Mouse (Mus musculus) forebrain, embryonic 11.5 days (tissue): ENCODE data around the gene Med23. TPM values are rescaled to one million over a fixed set of nuclear protein-coding genes. Genes with fewer than 3 reads are reported as not detected.

Experiments
- ATAC-seq: fragments of 200-750 bp; cut with Nextera tagmentation; replicated peaks from 2 replicates; pipeline ENCODE4 v1.8.0; 2017; ENCODE audit warnings: moderate TSS enrichment; ENCODE audit not compliant: low FRiP score
- DNase-seq: peaks from one replicate; pipeline ENCODE4 v3.0.0-alpha.2; 2017; ENCODE audit warnings: low spot score
- H3K27ac ChIP-seq: fragments of 300-500 bp; sonication (generic); 2 replicates; pipeline ENCODE4 v1.5.1; 2014; ENCODE audit warnings: low read depth, low read length
- H3K27me3 ChIP-seq: fragments of 300-500 bp; sonication (generic); 2 replicates; pipeline ENCODE4 v1.6.1; 2014; ENCODE audit warnings: mild to moderate bottlenecking, low read length, mixed read lengths; ENCODE audit not compliant: control insufficient read depth, insufficient read depth
- H3K36me3 ChIP-seq: fragments of 300-500 bp; sonication (generic); 2 replicates; pipeline ENCODE4 v1.6.1; 2014; ENCODE audit warnings: mild to moderate bottlenecking, low read length, moderate library complexity, mixed read lengths; ENCODE audit not compliant: control insufficient read depth, insufficient read depth
- H3K4me1 ChIP-seq: fragments of 300-500 bp; sonication (generic); replicated peaks from 2 replicates; pipeline ENCODE4 v1.6.1; 2014; ENCODE audit warnings: low read length, mixed read lengths; ENCODE audit not compliant: control insufficient read depth, insufficient read depth
- H3K4me2 ChIP-seq: fragments of 300-500 bp; sonication (generic); 2 replicates; pipeline ENCODE4 v1.6.1; 2014; ENCODE audit warnings: low read depth, mild to moderate bottlenecking, low read length, moderate library complexity, mixed read lengths; ENCODE audit not compliant: severe bottlenecking
- H3K4me3 ChIP-seq: fragments of 300-500 bp; sonication (generic); 2 replicates; pipeline ENCODE4 v1.5.1; 2014; ENCODE audit warnings: low read depth, low read length
- H3K9ac ChIP-seq: fragments of 300-500 bp; sonication (generic); 2 replicates; pipeline ENCODE4 v1.6.1; 2014; ENCODE audit warnings: low read length
- H3K9me3 ChIP-seq: fragments of 300-500 bp; sonication (generic); 2 replicates; pipeline ENCODE4 v1.6.1; 2016; ENCODE audit warnings: low read length, mixed read lengths; ENCODE audit not compliant: control insufficient read depth
- WGBS: fragments of 180-500 bp; shearing (Covaris S2); extraction: QIAGEN DNeasy Blood & Tissue Kit; methylation state at CpG from one replicate; pipeline ENCODE4 v1.1.7; 2014; 5-methylcytosine and 5-hydroxymethylcytosine counted together
- polyA plus RNA-seq: library from polyadenylated mRNA; unstranded; fragments of >200 nt; fragmentation: Nextera tagmentation; extraction: Ambion mirVana; gene quantifications from 2 replicates; pipeline ENCODE4 v1.2.1, GENCODE M21; 2014

Med23 gene
- polyA plus RNA-seq, 1 experiment from 2014 or later: 33.4 TPM

DNA sequence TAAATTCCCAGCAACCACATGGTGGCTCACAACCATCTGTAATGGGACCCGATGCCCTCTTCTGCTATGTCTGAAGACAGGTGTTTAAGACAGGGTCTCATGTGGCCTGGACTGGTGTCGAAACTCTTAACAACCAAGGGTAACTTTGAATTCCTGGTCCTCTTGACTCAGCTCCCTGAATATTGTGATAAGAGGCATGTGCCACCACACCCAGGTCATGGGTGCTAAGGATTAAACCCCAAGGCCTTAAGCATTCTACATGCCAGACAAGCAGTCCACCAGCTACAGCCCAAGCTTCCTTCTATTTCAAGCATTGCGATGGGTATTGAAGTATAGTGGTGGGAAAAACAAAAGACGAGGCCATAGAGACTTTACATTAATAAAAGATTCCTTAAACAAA, 41.6 kb upstream of the Med23 start:
- H3K9ac ChIP-seq: no peak overlapping the region
- no peaks in the 10 kb centered on the region for H3K9me3 ChIP-seq
- DNase-seq: no peak
- no peak overlapping the region for H3K27ac ChIP-seq
- WGBS: 92% methylated on average over 4 of the region's 4 CpGs
- no peaks in the 10 kb centered on the region for H3K27me3 ChIP-seq
- H3K4me3 ChIP-seq: no peak overlapping the region
- no peak for ATAC-seq
- H3K4me2 ChIP-seq: no peak overlapping the region
- no peaks in the 10 kb centered on the region for H3K4me1 ChIP-seq
- no peaks in the 10 kb centered on the region for H3K36me3 ChIP-seq

DNA sequence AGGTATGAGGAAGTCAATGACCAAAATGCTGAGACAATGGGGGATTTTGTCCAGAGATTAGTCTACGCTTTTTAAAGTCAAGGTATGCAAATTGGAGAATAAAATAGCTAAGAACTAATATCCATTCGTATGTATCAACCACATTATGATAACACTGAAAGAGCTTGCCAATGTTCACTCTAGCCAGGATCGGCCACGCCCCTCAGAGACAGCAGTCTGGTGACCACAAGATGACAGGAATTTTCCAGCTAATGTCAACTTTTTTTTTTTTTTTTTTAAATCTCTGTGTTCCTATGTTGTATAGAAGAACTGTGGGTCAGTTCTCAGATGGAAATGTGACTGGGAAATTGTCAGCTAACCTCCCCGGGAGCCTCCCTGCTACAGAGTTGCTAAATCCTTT, 39.3 kb upstream of the Med23 start:
- Histone ChIP-seq H3K36me3 (no peaks in the 10 kb centered on the region), H3K9me3 (no peaks in the 10 kb centered on the region), H3K4me3 (no peak overlapping the region), H3K27me3 (no peaks in the 10 kb centered on the region), H3K9ac (no peak overlapping the region), H3K27ac (no peak overlapping the region), H3K4me1 (peaks cover 5% of the 10 kb centered on the region; the same call in 1 of the 2 replicates), H3K4me2 (no peak overlapping the region)
- no peak for ATAC-seq
- DNase-seq: no peak
- WGBS: 91% methylated on average over 5 of the region's 5 CpGs

DNA sequence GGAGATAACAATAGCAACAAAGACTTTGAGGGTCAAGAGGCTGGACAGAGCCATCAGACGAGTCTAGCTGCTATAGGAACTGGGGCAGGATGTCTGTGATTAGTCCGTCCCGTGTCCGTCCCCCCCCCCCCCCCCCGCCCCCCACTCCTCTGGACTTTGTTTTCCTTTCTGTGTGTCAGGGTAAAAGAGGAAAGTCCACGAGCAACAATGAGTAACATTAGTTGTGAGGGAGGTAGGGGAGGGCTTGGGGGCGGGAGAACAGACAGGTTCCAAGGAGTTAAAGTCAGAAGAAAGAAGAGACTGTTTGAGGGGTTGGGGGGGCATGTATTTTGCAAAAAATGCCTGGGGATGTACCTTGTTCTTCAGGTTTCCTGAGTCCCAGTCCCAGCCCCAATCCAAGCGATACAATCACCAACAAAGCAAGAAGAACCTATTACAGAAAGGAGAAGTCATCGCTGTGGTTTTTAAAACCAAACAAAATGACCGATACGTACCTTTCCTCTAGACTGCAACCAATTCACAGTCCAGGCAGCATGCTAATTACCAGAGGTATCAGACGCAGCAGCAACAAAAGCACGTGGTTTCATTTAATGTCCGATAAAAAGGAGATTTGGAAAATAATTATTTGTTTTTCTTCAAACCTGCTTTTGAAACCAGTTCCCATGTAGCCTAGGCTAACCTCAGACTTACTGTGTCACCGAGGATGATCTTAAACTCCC, 38.2 kb upstream of the Med23 start:
- no peak for ATAC-seq
- peaks cover 9% of the 10 kb centered on the region for H3K4me1 ChIP-seq
- no peak overlapping the region for H3K9ac ChIP-seq
- DNase-seq: no peak
- H3K27me3 ChIP-seq: no peaks in the 10 kb centered on the region
- H3K4me3 ChIP-seq: no peak overlapping the region
- H3K9me3 ChIP-seq: no peaks in the 10 kb centered on the region
- WGBS: 68% methylated on average over 13 of the region's 15 CpGs
- H3K4me2 ChIP-seq: no peak overlapping the region
- no peak overlapping the region for H3K27ac ChIP-seq
- no peaks in the 10 kb centered on the region for H3K36me3 ChIP-seq

DNA sequence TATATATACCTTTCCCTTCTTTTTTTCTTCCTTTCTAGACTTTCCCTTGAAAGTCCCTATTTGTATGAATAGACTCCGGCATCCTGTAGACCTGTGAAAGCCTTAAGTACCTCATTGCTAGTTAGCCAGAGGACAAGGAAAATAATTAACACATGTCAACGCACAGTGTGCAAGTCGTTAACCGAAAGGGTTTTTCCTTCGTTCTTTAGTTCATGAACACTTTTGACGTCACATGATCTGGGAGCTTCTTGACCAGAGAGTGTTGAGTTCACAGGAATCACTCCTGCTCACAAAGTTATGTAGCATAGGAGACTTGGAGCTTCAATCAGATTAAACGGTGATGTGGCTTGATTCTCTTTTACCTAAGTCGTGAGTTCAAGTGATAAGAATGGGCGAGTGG, 37.5 kb upstream of the Med23 start:
- H3K4me3 ChIP-seq: no peak overlapping the region
- no peaks in the 10 kb centered on the region for H3K36me3 ChIP-seq
- H3K4me1 ChIP-seq: peaks cover 9% of the 10 kb centered on the region
- DNase-seq: no peak
- 76% methylated on average over 9 of the region's 9 CpGs for WGBS
- H3K27ac ChIP-seq: no peak overlapping the region
- no peak for ATAC-seq
- H3K9me3 ChIP-seq: no peaks in the 10 kb centered on the region
- H3K4me2 ChIP-seq: no peak overlapping the region
- no peak overlapping the region for H3K9ac ChIP-seq
- H3K27me3 ChIP-seq: no peaks in the 10 kb centered on the region

DNA sequence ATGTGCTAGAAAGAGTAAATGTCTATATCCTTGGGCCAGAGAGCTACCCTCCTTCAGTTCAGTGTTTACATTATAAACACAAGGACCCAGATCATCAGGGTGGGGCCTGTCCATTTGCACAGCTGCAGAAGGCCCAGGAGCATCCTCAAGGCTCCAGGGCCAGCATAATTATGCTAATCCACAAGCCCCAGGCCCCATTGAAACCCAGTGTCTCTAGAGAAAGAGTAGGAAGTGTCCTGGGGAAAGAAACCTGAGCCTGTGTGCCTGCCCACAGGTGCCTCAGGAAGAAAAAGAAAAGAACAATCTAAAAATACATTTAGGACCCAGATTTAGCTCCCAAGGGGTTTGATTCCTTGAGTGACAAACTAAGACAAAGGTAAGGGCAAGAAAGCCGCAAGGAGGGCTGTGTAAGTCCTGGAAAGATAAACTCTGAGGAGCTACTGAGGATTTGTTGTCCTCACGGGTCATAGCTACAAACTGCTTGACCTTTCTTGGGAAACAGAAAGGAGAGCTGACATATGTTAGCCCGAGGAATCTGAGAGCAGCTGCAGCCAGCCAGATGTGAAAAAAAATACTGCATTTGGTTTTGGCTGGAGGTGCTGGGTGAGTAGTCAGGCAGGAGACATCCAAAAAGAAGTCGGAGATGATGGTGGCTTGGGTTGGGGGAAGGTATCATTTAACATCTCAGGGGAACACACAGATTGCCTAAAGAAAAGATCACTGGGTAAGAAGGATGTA, 35.0 kb upstream of the Med23 start:
- ATAC-seq (no peak), DNase-seq (no peak)
- Histone ChIP-seq H3K27me3 (no peaks in the 10 kb centered on the region), H3K4me2 (peak overlapping the region; percentile 44; the same call in 1 of the 2 replicates), H3K4me3 (no peak overlapping the region), H3K36me3 (no peaks in the 10 kb centered on the region), H3K9me3 (no peaks in the 10 kb centered on the region), H3K27ac (no peak overlapping the region), H3K4me1 (peaks cover 9% of the 10 kb centered on the region), H3K9ac (no peak overlapping the region)
- WGBS: 2% methylated on average over 4 of the region's 4 CpGs

DNA sequence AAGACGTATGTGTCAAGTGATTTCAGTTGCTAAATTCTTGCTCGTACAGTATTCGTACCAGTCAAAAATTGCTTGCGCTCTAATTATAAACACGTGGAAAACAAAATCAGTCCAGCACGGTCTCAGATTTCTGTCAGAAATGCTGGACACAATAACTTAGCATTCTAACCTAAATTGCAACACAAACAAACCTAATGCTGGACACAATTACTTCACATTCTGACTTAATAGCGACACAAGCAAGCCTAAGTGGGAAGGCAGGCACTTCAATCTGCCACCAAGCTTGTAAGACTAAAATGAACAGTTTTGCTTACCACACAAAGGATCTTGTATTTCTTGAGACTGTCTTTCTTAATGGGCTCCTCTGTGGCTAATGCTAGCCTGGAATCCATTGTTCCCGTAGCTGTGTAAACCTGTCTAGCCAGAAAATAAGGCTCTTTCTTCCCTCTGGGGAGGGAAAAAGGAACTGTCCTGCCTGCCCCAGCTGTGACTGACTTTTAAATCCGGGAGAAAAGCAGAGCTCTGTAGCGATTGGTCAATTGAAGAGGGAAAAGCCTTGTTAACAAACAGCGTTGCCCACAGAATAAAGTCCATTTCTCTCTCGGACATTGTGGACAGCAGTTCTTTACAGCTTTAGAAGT, 34.0 kb upstream of the Med23 start:
- peaks cover 9% of the 10 kb centered on the region for H3K4me1 ChIP-seq
- ATAC-seq: peak; percentile 83
- WGBS: 8% methylated on average over 12 of the region's 12 CpGs

DNA sequence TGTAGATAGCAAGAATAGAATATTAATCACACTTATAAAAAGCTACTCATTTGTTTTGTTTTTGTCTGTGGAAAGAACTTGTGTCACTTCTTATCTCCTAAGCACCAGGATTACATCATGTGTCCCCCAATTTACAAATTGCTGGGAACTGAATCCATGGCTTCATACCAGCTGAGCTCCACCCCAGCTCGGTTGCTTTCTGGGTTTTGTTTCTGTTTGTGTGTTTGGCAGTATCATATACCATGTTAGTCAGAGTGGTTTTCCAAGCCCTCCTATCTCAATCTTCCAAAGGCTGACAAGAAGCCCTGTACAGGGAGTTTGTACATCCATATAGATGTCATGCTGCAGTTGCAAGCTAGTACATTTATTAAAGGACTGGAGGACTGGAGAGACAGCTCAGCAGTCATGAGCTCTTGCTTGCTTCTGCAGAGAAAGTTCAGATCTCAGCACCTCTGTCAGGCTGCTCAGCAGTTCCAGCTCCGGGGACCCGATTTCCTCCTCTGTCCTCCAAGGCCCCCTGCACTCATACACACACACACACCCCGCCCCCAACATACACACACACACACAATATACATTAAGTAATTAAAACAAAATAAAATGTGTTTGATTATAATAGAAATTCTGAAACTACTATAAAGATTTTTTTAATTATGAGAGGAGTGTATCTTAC, 33.3 kb upstream of the Med23 start:
- peak; percentile 43; the same call in 1 of the 2 replicates for ATAC-seq
- no peak for DNase-seq
- Histone ChIP-seq H3K9ac (no peak overlapping the region), H3K27ac (no peak overlapping the region), H3K4me1 (peaks cover 9% of the 10 kb centered on the region), H3K36me3 (no peaks in the 10 kb centered on the region), H3K4me3 (no peak overlapping the region), H3K4me2 (no peak overlapping the region), H3K9me3 (no peaks in the 10 kb centered on the region), H3K27me3 (no peaks in the 10 kb centered on the region)
- WGBS: 55% methylated on average over 4 of the region's 4 CpGs

More for the DNA sequence above, 34.0 kb upstream of the Med23 start:
- Histone ChIP-seq H3K9ac (peak overlapping the region; percentile 52), H3K9me3 (no peaks in the 10 kb centered on the region), H3K36me3 (no peaks in the 10 kb centered on the region), H3K27ac (no peak overlapping the region), H3K4me3 (peak overlapping the region; percentile 7; the same call in 1 of the 2 replicates), H3K27me3 (no peaks in the 10 kb centered on the region), H3K4me2 (peak overlapping the region; percentile 44; the same call in 1 of the 2 replicates)
- DNase-seq: peak; percentile 54

DNA sequence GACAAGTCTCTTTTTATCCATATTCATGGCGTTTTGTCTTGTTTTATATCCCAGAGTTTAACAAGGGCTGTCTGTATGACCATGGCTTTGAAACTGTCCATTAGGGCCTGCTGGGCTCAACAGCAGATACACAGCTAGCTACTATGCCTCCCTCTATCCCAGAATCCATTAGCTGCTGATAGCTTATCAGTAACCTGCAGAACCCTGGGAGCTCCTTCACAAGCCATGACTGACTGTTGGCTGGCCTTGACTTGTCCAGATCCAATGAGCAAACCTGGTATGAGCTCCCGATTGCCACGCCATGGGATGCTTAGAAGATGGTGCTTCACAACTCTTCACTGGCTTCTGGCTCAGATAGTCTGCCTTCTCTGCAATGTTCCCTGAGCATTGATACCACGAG, 29.0 kb upstream of the Med23 start:
- Histone ChIP-seq H3K4me3 (no peak overlapping the region), H3K27me3 (no peaks in the 10 kb centered on the region), H3K36me3 (no peaks in the 10 kb centered on the region), H3K4me1 (peaks cover 3% of the 10 kb centered on the region), H3K9me3 (no peaks in the 10 kb centered on the region; the same call in 1 of the 2 replicates), H3K4me2 (no peak overlapping the region), H3K27ac (no peak overlapping the region), H3K9ac (no peak overlapping the region)
- 90% methylated on average over 4 of the region's 4 CpGs for WGBS
- ATAC-seq: no peak
- DNase-seq: no peak
